In genomic region chr15:89501321-89501720, GRCm38 (mm10) we compare ENCODE assay signal across 11 mouse cellular contexts. TPM values are rescaled to one million over a fixed set of nuclear protein-coding genes. Genes with fewer than 3 reads are reported as not detected.
DNase-seq lines count a peak whose midpoint lies in the region; ATAC-seq and TF ChIP-seq lines count a peak whose summit lies in the region.
"Had no signal": no experiment of that assay in that cellular context is flagged by ENCODE, and none has a peak within 500 bp of the region (broad histone marks: within the 10 kb centered on the region; RNA-seq: fewer than 3 reads in every experiment).

No protein-coding gene starts in this region.

- 0 out of 2 replicates have a peak overlapping the region, but pooled peaks have one; percentile 78 for H3K4me3 ChIP-seq in heart, embryonic 15.5 days
- H3K4me3 ChIP-seq in lung, embryonic 14.5 days (ENCODE audit: low read depth, low read length) = peak overlapping the region; percentile 74; the same call in 1 of the 2 replicates
- no peak overlapping the region for H3K4me3 ChIP-seq in embryonic facial prominence, embryonic 13.5 days
- H3K4me3 ChIP-seq in limb, embryonic 12.5 days (replicated peaks) = 0 out of 2 replicates have a peak overlapping the region, but pooled peaks have one; percentile 87

- no peak for ATAC-seq in heart, embryonic 15.5 days (replicated peaks; ENCODE audit: insufficient number of reproducible peaks, insufficient read depth, low FRiP score, low read depth)
- no peak for ATAC-seq in lung, embryonic 14.5 days (ENCODE audit: insufficient read depth)
- ATAC-seq in embryonic facial prominence, embryonic 13.5 days (ENCODE audit: insufficient number of reproducible peaks, insufficient read depth, low FRiP score, low TSS enrichment, low read depth) = no peak
- ATAC-seq in limb, embryonic 12.5 days (ENCODE audit: insufficient number of reproducible peaks, insufficient read depth, low FRiP score, low TSS enrichment, low read depth) = no peak
- ATAC-seq in CD4-positive, CD25-positive, alpha-beta regulatory T cell, adult 4 months = no peak
- ATAC-seq: Patski had no signal

- TF ChIP-seq CTCF in lung, embryonic 14.5 days (IDR thresholded peaks at IDR 0.05; ENCODE audit: low read depth) = no peak

- WGBS in heart, embryonic 15.5 days = 80% methylated on average over 3 of the region's 3 CpGs
- 85% methylated on average over 3 of the region's 3 CpGs for WGBS in lung, embryonic 14.5 days
- WGBS in embryonic facial prominence, embryonic 13.5 days = 87% methylated on average over 3 of the region's 3 CpGs
- WGBS in limb, embryonic 12.5 days = 86% methylated on average over 3 of the region's 3 CpGs

- no peaks in the 10 kb centered on the region for H3K9me3 ChIP-seq in heart, embryonic 15.5 days (replicated peaks)
- H3K9me3 ChIP-seq in lung, embryonic 14.5 days (ENCODE audit: low read depth, low read length) = no peaks in the 10 kb centered on the region
- no peaks in the 10 kb centered on the region for H3K9me3 ChIP-seq in embryonic facial prominence, embryonic 13.5 days
- no peaks in the 10 kb centered on the region for H3K9me3 ChIP-seq in limb, embryonic 12.5 days

- H3K4me1 ChIP-seq in heart, embryonic 15.5 days (replicated peaks) = peaks cover 28% of the 10 kb centered on the region
- 0 out of 2 replicates have a peak, but pooled peaks cover 3% of the 10 kb centered on the region for H3K4me1 ChIP-seq in lung, embryonic 14.5 days (ENCODE audit: insufficient read depth)
- peaks cover 24% of the 10 kb centered on the region for H3K4me1 ChIP-seq in embryonic facial prominence, embryonic 13.5 days
- peaks cover 18% of the 10 kb centered on the region for H3K4me1 ChIP-seq in limb, embryonic 12.5 days (replicated peaks)

- no peaks in the 10 kb centered on the region for H3K36me3 ChIP-seq in heart, embryonic 15.5 days
- H3K36me3 ChIP-seq in lung, embryonic 14.5 days (ENCODE audit: insufficient read depth) = peaks cover 18% of the 10 kb centered on the region; the same call in 1 of the 2 replicates
- H3K36me3 ChIP-seq in embryonic facial prominence, embryonic 13.5 days = peaks cover 28% of the 10 kb centered on the region
- peaks cover 12% of the 10 kb centered on the region for H3K36me3 ChIP-seq in limb, embryonic 12.5 days

- no peak overlapping the region for H3K9ac ChIP-seq in heart, embryonic 15.5 days
- no peak overlapping the region for H3K9ac ChIP-seq in lung, embryonic 14.5 days
- no peak overlapping the region for H3K9ac ChIP-seq in embryonic facial prominence, embryonic 13.5 days
- no peak overlapping the region for H3K9ac ChIP-seq in limb, embryonic 12.5 days (replicated peaks)

- intact Hi-C loops in heart, postnatal 14 days (cut with DNase I) = no loop called here

- H3K27ac ChIP-seq in heart, embryonic 15.5 days = no peak overlapping the region
- H3K27ac ChIP-seq in lung, embryonic 14.5 days (ENCODE audit: low read depth) = no peak overlapping the region
- H3K27ac ChIP-seq in embryonic facial prominence, embryonic 13.5 days = no peak overlapping the region
- no peak overlapping the region for H3K27ac ChIP-seq in limb, embryonic 12.5 days

- no peak overlapping the region for H3K4me2 ChIP-seq in heart, embryonic 15.5 days
- no peak overlapping the region; the same call in 1 of the 2 replicates for H3K4me2 ChIP-seq in lung, embryonic 14.5 days
- peak overlapping the region; percentile 94 for H3K4me2 ChIP-seq in embryonic facial prominence, embryonic 13.5 days
- peak overlapping the region; percentile 93 for H3K4me2 ChIP-seq in limb, embryonic 12.5 days

- H3K27me3 ChIP-seq in heart, embryonic 15.5 days = peaks cover 51% of the 10 kb centered on the region
- peaks cover 21% of the 10 kb centered on the region for H3K27me3 ChIP-seq in lung, embryonic 14.5 days (ENCODE audit: insufficient read depth, low read length)
- peaks cover 50% of the 10 kb centered on the region for H3K27me3 ChIP-seq in embryonic facial prominence, embryonic 13.5 days
- peaks cover 46% of the 10 kb centered on the region for H3K27me3 ChIP-seq in limb, embryonic 12.5 days

- no peak for DNase-seq in heart, postnatal 14 days
- DNase-seq in lung, embryonic 14.5 days = no peak
- DNase-seq in lung, postnatal 36 days = no peak
- DNase-seq: cerebellum, adult 9-10 months; kidney, postnatal 10 days had no signal

RNA-seq across cellular contexts. Expression of gene Shank3, which starts 1.9 kb away (rescaled TPM):
- polyA plus RNA-seq in heart, embryonic 15.5 days (2015; fragmentation: Nextera tagmentation; extraction: Ambion mirVana) = 1.4 and 2.1 TPM in 2 replicates
- total RNA-seq in heart, postnatal 14 days (2021) = 10 to 100 TPM; 78.7 to 83.9 TPM
- 3.2 and 3.9 TPM in 2 replicates for polyA plus RNA-seq in lung, embryonic 14.5 days (2014; fragmentation: Nextera tagmentation; extraction: Ambion mirVana)
- polyA plus RNA-seq in embryonic facial prominence, embryonic 13.5 days (2015; fragmentation: Nextera tagmentation; extraction: Ambion mirVana) = 2.2 and 2.9 TPM in 2 replicates
- polyA plus RNA-seq in limb, embryonic 12.5 days (2016; fragmentation: Nextera tagmentation; extraction: Ambion mirVana) = 2.4 and 3.2 TPM in 2 replicates
- polyA plus RNA-seq in CD4-positive, CD25-positive, alpha-beta regulatory T cell, adult 4 months (2017; shearing (Covaris generic)) = not detected
- total RNA-seq: CH12.LX had no signal

RNA-seq across cellular contexts. Expression of gene Arsa, which starts 24.1 kb away (rescaled TPM):
- polyA plus RNA-seq in heart, embryonic 15.5 days (2015; fragmentation: Nextera tagmentation; extraction: Ambion mirVana) = 16.3 and 19.9 TPM in 2 replicates
- total RNA-seq in heart, postnatal 14 days (2021) = 10 to 100 TPM; 13.7 to 15.5 TPM
- 12.7 and 14.2 TPM in 2 replicates for polyA plus RNA-seq in lung, embryonic 14.5 days (2014; fragmentation: Nextera tagmentation; extraction: Ambion mirVana)
- polyA plus RNA-seq in embryonic facial prominence, embryonic 13.5 days (2015; fragmentation: Nextera tagmentation; extraction: Ambion mirVana) = 20.8 and 22.9 TPM in 2 replicates
- 15.2 and 15.6 TPM in 2 replicates for polyA plus RNA-seq in limb, embryonic 12.5 days (2016; fragmentation: Nextera tagmentation; extraction: Ambion mirVana)
- 10 to 100 TPM; 10.2 to 12.6 TPM for polyA plus RNA-seq in CD4-positive, CD25-positive, alpha-beta regulatory T cell, adult 4 months (2017; shearing (Covaris generic))

RNA-seq across cellular contexts. Expression of gene Mapk8ip2, which starts 47.6 kb away (rescaled TPM):
- 0.16 and 1.3 TPM in 2 replicates for polyA plus RNA-seq in heart, embryonic 15.5 days (2015; fragmentation: Nextera tagmentation; extraction: Ambion mirVana)
- under 1 TPM; 0.05 to 0.31 TPM for total RNA-seq in heart, postnatal 14 days (2021)
- 0.57 and 0.60 TPM in 2 replicates for polyA plus RNA-seq in lung, embryonic 14.5 days (2014; fragmentation: Nextera tagmentation; extraction: Ambion mirVana)
- polyA plus RNA-seq in embryonic facial prominence, embryonic 13.5 days (2015; fragmentation: Nextera tagmentation; extraction: Ambion mirVana) = 2.8 and 5.4 TPM in 2 replicates
- polyA plus RNA-seq in limb, embryonic 12.5 days (2016; fragmentation: Nextera tagmentation; extraction: Ambion mirVana) = 2.0 and 2.1 TPM in 2 replicates
- under 1 TPM; 0.32 to 0.44 TPM for polyA plus RNA-seq in CD4-positive, CD25-positive, alpha-beta regulatory T cell, adult 4 months (2017; shearing (Covaris generic))

Comparison
In these comparisons a context has a peak if more than half of its experiments do, and no peak if none do; other contexts are left out.
1. H3K4me2 ChIP-seq: peak in embryonic facial prominence, embryonic 13.5 days (single experiment) and limb, embryonic 12.5 days (single experiment); none in heart, embryonic 15.5 days (single experiment) and lung, embryonic 14.5 days (single experiment).